Mouse (Mus musculus): ENCODE measurements at regions not wholly inside any gene's neighbourhood (a gene's known extent, or its start where the extent isn't known, plus 50 kb on each side); places are given as distances from the start of the nearest gene placed in this dataset.

DNA sequence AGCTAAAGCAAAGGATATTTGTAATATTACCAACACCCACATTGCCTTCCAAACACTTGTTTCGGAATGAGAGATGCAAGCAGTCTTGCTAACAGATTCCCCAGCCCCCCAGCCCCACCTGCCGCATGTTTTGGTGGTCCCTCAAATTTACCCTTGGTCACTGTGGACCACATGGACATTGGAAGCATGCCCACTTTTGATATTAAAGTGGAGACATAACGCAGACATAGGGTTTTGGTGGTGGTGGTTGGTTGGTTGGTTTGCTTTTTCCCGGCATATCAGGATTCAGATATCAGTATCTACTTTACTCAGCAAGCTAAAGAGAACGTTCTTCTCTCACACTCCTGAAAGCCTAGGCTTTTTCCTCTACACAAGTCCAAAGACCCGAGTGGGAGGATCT is 381.3 kb downstream of the Zfp536 start:
- no peak for DNase-seq

GRCm38 (mm10) chr7:37392604-37393003 is 380.8 kb downstream of the Zfp536 start:
- no peak for DNase-seq

DNA sequence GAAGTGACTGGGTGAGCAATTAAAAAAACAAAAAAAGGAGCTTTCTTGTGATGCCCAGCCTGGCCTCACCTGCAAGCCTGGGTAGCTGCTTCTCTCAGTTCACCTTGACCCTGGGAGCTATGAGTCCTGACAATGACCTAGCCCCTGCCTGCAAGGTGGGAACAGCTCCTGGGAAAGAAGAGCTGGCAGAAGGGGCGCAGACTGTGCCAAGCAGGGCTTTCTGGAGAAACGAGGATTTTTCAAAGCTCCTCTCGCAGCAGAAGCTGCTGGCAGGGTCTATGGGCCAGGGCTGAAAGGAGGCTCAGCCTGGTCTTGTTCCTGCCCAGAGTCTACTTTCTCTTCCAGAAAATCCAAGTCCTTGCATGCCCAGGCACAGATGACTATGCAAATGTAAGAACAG is 380.4 kb downstream of the Zfp536 start:
- DNase-seq = no peak

GRCm38 (mm10) chr7:37394965-37395426 is 378.4 kb downstream of the Zfp536 start:
- DNase-seq = no peak

- no peak for DNase-seq
These were observed 377.4 kb downstream of the Zfp536 start for GRCm38 (mm10) chr7:37395881-37396513.

- no peak for DNase-seq
These were observed 370.0 kb downstream of the Zfp536 start for GRCm38 (mm10) chr7:37403483-37403882.

DNA sequence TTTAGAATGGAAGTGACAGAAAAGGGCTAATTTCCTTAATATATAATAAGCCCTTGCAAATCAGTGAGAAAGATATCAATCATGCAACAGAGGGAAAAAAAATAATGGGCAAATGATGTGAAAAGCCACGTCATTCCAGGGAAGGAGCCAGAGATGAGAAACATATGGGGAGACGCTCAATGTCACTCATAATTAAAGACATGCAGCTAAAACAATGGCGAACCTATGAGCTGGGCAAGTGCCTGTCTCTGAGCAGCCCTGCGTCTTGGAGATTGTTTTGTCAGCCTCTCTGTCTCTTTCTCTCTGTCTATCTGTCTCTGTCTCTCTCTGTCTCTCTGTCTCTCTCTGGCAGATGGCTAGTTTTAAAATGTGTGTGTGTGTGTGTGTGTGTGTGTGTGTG is 360.1 kb downstream of the Zfp536 start:
- no peak for DNase-seq

DNA sequence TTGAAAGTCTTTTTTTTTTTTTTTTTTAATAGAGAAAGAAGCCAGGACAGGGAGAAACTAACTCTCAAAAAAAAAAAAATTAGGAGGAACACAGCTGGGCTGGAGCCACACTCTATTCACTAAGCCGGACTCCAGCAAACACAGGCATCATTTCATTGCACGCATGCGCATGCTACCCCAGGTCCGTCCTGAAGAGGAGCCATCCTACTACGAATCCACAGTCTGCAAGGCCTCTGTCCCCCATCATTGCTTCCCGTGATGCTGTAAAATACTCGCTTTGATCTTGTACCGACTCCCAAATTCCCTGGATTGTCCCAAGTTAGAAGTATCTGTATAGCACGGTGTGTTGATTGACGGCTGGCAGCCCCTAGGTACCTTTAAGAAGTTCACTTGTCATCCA is 351.7 kb downstream of the Zfp536 start:
- DNase-seq = no peak

All from kidney, postnatal 10 days (tissue).